Mouse (Mus musculus): Measurements from ENCODE around the gene Pdzk1ip1. TPM values are rescaled to one million over a fixed set of nuclear protein-coding genes. Genes with fewer than 3 reads are reported as not detected.

The Pdzk1ip1 gene
- total RNA-seq, 2 experiments from 2014 or later: 0.74 to 1.5 TPM

GRCm38 (mm10) chr4:115113266-115113665, 24.8 kb downstream of the Pdzk1ip1 start:
- no peak for DNase-seq
- intact Hi-C loops (cut with DNase I): no loop called here

DNA sequence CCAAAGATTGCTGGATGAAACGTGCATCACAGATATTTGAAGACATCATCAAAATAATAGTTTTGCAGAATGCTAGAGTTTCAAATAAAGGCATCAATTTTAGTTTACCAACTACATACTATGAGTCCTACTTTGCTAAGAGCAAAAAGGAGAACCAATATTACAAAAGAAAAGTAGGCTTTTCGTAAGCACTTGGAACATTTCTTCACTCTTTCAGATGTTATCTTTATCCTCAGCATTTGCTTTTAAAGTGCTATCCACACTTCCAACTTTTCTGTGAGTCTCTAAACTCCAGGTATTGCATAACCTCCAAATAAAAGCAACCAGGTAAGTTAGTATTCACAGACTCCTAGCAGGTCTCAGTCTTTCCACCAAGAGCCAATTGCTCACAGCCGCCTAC, 31.1 kb downstream of the Pdzk1ip1 start:
- no peak for DNase-seq
- intact Hi-C loops (cut with DNase I): no loop called here

- intact Hi-C loops (cut with DNase I): no loop called here
- DNase-seq: no peak
Measured at GRCm38 (mm10) chr4:115121162-115121561, 32.7 kb downstream of the Pdzk1ip1 start.

DNA sequence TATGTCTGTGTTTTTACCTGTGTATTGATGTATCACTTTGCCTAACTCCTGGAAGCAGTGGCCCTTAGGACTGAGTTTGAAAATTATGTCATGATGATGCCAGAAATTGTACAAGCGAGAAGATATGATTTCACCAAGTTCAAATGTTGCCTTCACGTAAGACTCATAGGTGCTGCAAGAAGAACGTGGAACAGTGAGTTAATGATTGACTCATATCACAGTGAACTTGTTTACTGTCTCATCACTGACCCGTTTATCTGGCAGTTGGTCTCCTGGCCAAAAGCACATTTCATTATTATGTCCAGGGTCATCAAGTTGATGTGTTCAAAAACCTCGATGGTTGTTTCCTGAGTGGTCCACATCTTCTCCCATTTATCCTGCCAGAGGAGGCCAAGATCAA, 33.1 kb downstream of the Pdzk1ip1 start:
- intact Hi-C loops (cut with DNase I): no loop called here
- no peak for DNase-seq

- intact Hi-C loops (cut with DNase I): no loop called here
- peak; percentile 12 to 17 for DNase-seq
Measured at GRCm38 (mm10) chr4:115123507-115123906, 35.0 kb downstream of the Pdzk1ip1 start.

DNA sequence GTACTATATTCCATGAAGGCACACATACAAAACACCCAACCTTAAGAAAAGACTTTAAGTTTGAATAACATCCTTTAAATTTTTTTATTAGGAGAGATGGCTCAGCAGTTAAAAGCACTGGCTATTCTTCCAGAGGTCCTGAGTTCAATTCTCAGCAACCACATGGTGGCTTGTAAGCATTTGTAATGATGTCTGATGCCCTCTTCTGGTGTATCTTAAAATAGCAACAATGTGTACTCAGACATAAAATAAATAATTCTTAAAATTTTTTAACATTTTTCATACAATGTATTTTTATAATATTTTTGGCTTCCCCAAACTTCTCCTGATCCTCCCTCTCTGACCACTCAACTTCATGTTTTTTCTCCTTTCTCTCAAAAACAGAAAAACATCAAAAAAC, 36.2 kb downstream of the Pdzk1ip1 start:
- DNase-seq: no peak
- intact Hi-C loops (cut with DNase I): no loop called here

- intact Hi-C loops (cut with DNase I): no loop called here
- no peak for DNase-seq
Measured at GRCm38 (mm10) chr4:115133085-115133484, 44.6 kb downstream of the Pdzk1ip1 start.

DNA sequence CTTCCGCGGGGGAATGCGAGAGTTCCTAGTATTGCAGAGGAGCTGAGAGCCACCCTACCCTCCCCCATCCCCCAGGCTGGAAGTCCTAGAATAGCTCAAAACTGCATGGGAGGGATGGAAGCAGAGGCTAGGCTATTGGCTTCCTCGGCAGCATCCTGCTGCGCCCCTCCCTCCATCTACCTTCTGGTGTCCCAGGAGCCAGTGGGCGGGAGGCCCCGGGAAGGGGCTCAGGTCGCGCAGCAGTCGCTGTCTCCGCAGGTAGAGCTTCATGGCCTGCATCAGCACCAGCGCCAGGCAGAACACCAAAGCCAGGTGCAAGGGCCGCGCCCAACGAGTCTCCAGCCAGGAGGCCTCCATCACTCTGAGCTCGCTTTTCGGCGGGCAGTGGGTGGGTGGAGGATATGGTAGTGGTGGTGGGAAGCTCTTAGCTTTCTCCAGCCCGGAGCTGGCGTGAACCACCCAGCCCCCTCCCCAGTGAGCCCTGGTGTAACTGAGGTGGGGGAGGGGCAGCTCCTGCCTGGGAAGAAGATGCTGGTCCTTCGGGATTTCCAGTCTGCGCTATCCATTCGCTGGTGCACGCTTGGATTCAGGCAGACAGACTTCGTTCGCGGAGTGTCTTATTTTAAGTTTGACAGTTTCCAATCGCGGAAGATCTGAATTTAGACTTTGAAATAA, 45.2 kb downstream of the Pdzk1ip1 start, which contains the start of gene Cyp4x1:
Gene Cyp4x1 (minus strand): TSS at position 661 of the 675 bp plus-strand sequence.
- intact Hi-C loops (cut with DNase I): no loop called here
- no peak for DNase-seq

GRCm38 (mm10) chr4:115134296-115134630, 45.8 kb downstream of the Pdzk1ip1 start:
- DNase-seq: no peak
- intact Hi-C loops (cut with DNase I): no loop called here

Other genes with a start within 250 kb of the Pdzk1ip1 start
- gene Foxd2, start 179.8 kb upstream of the Pdzk1ip1 start, total RNA-seq (2021): under 1 TPM; 0.47 to 0.77 TPM
- gene Foxe3, start 162.7 kb upstream of the Pdzk1ip1 start, total RNA-seq (2021): not detected
- gene Cmpk1, start 101.5 kb upstream of the Pdzk1ip1 start, total RNA-seq (2021): 10 to 100 TPM; 50.4 to 55.1 TPM
- gene Stil, start 88.5 kb upstream of the Pdzk1ip1 start, total RNA-seq (2021): 1 to 10 TPM; 3.2 to 3.3 TPM
- 1 to 10 TPM; 7.2 to 7.3 TPM for gene Tal1, start 32.3 kb upstream of the Pdzk1ip1 start, total RNA-seq (2021)
- gene Cyp4x1, start 45.6 kb downstream of the Pdzk1ip1 start, total RNA-seq (2021): not detected
- not detected for gene Cyp4a29, start 153.4 kb downstream of the Pdzk1ip1 start, total RNA-seq (2021)
- gene Cyp4a12a, start 210.3 kb downstream of the Pdzk1ip1 start, total RNA-seq (2021): not detected